Mouse (Mus musculus): ENCODE data around the gene Lrrc7.

DNA sequence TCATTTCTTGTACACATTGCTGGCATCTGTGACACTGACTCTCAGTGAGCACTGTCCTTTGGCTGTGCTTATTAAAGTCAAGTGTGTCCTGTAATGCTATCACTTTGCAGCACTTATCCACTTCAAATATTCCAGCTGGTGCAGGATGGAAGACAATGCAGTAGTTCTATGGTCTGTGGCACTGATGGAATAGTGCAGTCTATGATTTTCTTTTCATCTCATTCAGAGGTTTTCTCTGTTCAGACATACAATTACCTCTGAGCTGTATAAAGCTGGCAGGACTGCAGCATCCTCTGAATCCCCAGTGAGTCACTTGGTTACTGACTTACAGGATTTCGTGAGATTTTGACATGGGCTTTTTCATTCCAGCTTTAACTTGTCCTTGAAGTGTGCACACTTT, 314.3 kb downstream of the Lrrc7 start:
- TF ChIP-seq CTCF (IDR thresholded peaks at IDR 0.05; ENCODE audit: insufficient read depth, low read length) (no peak), POLR2A (IDR thresholded peaks at IDR 0.05; ENCODE audit: borderline replicate concordance, extremely low read depth, low read depth, low read length) (no peak)

Data from lung, adult 2 months (tissue).